Mouse (Mus musculus) midbrain, embryonic 15.5 days (tissue): Measurements from ENCODE around the gene Psma7. TPM values are rescaled to one million over a fixed set of nuclear protein-coding genes. Genes with fewer than 3 reads are reported as not detected.

ENCODE experiments used
- polyA plus RNA-seq: library from polyadenylated mRNA; unstranded; fragments of >200 nt; fragmentation: Nextera tagmentation; extraction: Ambion mirVana; gene quantifications from 2 replicates; pipeline ENCODE4 v1.2.1, GENCODE M21; 2015

The Psma7 gene
- polyA plus RNA-seq, 1 experiment from 2014 or later, result 521 TPM

Other genes with a start within 250 kb of the Psma7 start
- gene Taf4, start 65.8 kb downstream of the Psma7 start, polyA plus RNA-seq, result 3.9 and 4.0 TPM in 2 replicates
- gene Lsm14b, start 17.4 kb downstream of the Psma7 start, polyA plus RNA-seq, result 21.0 and 21.1 TPM in 2 replicates
- gene Ss18l1, start 76 bp upstream of the Psma7 start, polyA plus RNA-seq, result 70.1 and 73.0 TPM in 2 replicates
- 37.4 and 37.7 TPM in 2 replicates for gene Mtg2, start 28.2 kb upstream of the Psma7 start, polyA plus RNA-seq
- gene Hrh3, start 62.1 kb upstream of the Psma7 start, polyA plus RNA-seq, result 3.2 and 3.7 TPM in 2 replicates
- 80.3 and 81.2 TPM in 2 replicates for gene Osbpl2, start 76.9 kb upstream of the Psma7 start, polyA plus RNA-seq
- 205 and 213 TPM in 2 replicates for gene Adrm1, start 129.1 kb upstream of the Psma7 start, polyA plus RNA-seq
- gene Lama5, start 183.4 kb upstream of the Psma7 start, polyA plus RNA-seq, result 1.6 and 1.7 TPM in 2 replicates
- gene Rps21, start 214.9 kb upstream of the Psma7 start, polyA plus RNA-seq, result 284 and 315 TPM in 2 replicates
- gene Cables2, start 231.1 kb upstream of the Psma7 start, polyA plus RNA-seq, result 31.3 and 32.0 TPM in 2 replicates
- gene Rbbp8nl, start 247.4 kb upstream of the Psma7 start, polyA plus RNA-seq, result not detected in 2 replicates